Mouse (Mus musculus) natural killer cell, adult 2 months (primary cell): ENCODE results near the gene Myb.

Experiments used
- DNase-seq, 2 experiments: peaks; one replicate each; pipeline ENCODE4 v3.0.0; 2022; ENCODE audit warnings: low spot score in 2 of 2

The Myb gene

GRCm38 (mm10) chr10:21160537-21161358 lies at the start of gene Myb:
TSS of gene Myb (minus strand) at chr10:21160984.
- peak; percentile 64 for DNase-seq

GRCm38 (mm10) chr10:21207378-21207777 lies 46.6 kb upstream of the Myb start:
- DNase-seq = peak in 1 of 2 experiments; percentile 26

- no peak for DNase-seq
Observed at GRCm38 (mm10) chr10:21206232-21206631, 45.4 kb upstream of the Myb start.

DNA sequence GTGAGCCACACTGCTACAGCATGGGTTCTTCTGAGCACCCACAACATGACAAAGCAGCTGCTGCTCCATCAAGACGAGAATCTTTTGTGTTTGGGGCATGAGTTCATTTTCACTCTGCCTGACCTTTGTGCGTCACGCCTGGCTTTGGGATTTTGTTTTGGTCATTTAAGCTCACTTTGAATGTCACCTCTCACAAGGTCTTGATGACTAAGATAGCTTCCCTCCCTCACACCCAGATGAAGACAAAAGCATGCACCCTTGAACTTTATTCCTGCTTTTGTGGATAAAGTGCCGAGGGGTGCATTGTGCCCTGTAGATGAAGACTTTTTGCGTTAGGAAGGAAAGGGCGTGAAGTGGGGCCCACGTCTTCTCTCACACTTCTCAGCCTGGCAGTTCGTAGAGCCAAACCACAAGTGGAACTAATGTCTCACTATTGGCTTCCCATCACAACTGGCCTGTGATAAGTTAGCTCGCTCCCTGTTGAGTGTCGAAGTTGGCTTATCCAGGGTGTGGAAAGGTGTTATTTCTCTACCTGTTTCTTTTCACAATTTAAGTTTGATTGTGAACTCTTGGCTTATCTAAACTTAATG lies 43.8 kb upstream of the Myb start:
- DNase-seq = peak; percentile 70 to 84

- DNase-seq = no peak
Observed at GRCm38 (mm10) chr10:21203886-21204285, 43.1 kb upstream of the Myb start.

GRCm38 (mm10) chr10:21203461-21203860 lies 42.7 kb upstream of the Myb start:
- DNase-seq = no peak

GRCm38 (mm10) chr10:21200761-21201160 lies 40.0 kb upstream of the Myb start:
- no peak for DNase-seq

- DNase-seq = no peak
Observed at GRCm38 (mm10) chr10:21200322-21200721, 39.5 kb upstream of the Myb start.

- peak; percentile 55 to 65 for DNase-seq
Observed at GRCm38 (mm10) chr10:21196646-21197116, 35.9 kb upstream of the Myb start.

- no peak for DNase-seq
Observed at GRCm38 (mm10) chr10:21195597-21195996, 34.8 kb upstream of the Myb start.

DNA sequence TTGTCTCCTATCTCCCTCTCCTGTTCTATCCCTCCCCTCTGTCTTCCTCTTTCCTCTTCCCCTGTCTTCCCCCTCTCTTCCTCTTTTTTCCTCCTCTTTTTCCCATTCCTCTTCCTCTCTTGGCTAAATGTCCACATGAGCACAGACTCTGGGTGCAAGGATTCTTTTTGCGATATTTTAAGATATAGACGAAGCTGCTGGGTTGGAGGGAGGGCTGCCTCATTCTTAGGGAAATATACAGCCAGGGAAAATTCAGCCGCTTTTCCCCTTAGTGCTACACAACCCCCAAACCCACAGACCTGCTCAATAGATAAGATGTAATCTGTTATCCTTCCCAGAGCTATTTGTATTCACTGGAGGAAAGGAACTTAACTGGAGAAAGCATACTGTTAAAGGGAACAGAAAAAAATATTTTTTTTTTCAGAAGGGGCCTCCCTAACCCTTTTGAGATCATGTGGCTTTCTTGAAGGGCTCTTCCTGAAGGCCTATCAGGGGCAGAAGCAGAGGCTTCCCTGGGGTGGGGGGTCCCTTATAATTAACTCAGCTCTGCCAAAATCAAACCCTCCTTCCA lies 33.2 kb upstream of the Myb start:
- DNase-seq = no peak

DNA sequence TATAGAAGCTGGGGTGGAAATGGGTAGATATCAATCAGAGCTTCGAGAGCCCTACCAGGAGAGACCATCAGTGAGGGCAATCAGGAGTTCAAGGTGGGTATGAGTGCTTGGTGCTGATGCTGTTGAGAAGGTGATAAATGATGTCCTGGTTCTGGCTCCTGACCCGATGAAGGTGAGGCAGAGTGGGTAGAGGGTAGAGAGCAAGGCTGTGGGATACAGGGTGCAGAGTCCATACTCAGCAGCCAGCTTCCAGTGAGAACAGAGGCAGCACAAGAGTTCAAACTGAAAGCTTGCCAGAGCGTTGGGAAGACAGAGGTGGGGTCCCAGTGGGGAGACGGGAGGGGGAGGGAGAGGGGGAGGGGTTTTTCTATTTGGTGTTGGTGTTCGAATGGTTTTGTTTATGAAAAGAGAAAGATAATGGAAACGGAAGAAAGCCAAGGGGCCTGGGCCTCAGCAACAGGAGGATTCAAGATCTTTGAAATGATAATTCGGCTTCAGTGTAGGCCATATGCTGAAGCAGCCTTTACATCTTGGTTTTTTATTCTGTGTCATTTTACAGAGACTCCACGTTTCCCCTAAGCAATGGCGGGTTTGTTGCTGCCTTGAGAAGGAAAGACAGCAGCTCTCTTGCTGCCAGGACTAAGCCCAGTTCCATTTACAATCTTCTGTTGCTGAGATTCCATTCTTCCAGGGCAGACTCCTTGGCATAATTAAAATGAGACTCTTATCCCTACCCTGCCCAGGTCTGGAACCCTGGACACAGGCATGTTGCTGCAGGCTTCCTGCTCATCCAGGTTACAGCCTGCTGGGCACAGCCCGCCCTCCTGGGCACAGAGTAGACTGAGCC lies 32.5 kb upstream of the Myb start:
- DNase-seq = no peak

DNA sequence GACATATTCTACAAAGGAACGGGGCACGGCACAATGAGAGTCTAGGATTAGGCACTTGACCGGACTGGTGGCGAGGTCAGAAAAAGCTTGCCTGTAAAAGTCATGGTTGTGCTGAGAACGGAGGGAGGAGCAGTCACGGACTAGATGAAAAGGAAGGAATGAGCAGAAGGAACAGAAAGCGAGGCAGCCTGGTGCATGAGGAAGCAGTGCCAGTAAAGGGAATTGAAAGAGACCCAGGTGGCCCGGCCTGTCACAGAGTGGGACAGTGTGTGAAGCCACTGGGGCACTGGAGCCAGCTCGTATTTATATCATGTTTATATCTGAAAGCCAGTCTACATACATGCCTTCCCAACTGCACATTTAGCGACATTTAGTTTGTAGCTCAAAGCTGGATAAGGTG lies 31.7 kb upstream of the Myb start:
- no peak for DNase-seq

DNA sequence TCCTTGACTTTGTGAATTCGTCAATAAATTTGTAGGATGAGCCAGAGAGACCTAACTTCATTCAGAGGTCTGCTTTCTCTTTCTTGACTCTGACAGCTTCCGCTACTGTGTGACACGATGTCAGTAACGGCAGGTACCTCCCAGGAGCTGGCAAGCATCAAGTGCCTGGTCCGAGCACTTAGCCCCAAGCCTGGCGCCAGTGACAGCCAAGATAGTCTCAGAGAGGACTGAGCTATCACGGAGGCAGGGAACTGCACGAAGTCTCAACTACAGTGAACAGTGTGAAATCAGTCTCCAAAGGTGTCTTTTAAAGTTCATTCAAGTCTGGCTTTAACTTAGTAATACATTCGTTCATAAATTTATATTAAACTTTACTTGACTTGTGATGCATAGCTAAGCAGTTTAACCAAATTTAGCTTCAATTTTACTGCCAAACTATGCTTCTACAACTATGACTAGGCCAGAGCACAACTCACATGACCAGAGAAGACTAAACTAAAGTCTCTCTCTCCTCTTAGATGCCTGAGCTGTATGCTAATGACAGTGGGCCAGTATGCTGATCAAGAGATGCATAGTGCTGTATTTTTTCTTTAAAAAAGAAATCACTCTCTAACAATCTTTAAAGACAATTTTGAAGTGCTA lies 29.1 kb upstream of the Myb start:
- no peak for DNase-seq

GRCm38 (mm10) chr10:21189275-21189601 lies 28.5 kb upstream of the Myb start:
- no peak for DNase-seq

GRCm38 (mm10) chr10:21188564-21189274 lies 27.9 kb upstream of the Myb start:
- DNase-seq = peak; percentile 29 to 43

- no peak for DNase-seq
Observed at GRCm38 (mm10) chr10:21187847-21188246, 27.1 kb upstream of the Myb start.

DNA sequence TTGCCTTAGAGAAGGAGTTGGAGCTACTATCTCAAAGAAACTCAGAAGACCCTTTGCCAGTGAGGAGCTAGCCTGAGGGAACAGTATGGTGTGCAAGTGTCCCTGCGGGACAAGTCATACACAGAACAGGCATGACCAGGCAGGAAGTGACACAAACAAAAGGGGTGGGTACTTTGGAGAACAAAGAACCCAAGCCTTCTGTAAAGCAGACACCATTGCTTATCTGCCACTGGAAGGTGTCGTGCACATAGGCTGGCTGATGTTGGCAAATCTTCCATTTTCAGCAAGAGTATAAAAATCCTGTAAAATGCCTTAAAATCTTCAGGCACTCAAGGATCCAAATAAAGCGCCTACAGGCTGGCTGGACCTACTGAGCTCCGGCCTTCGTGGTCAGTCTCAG lies 25.9 kb upstream of the Myb start:
- DNase-seq = peak; percentile 42 to 49

GRCm38 (mm10) chr10:21178711-21179110 lies 17.9 kb upstream of the Myb start:
- DNase-seq = peak; percentile 74 to 75

- DNase-seq = peak in 1 of 2 experiments; percentile 22
Observed at GRCm38 (mm10) chr10:21178281-21178680, 17.5 kb upstream of the Myb start.

DNA sequence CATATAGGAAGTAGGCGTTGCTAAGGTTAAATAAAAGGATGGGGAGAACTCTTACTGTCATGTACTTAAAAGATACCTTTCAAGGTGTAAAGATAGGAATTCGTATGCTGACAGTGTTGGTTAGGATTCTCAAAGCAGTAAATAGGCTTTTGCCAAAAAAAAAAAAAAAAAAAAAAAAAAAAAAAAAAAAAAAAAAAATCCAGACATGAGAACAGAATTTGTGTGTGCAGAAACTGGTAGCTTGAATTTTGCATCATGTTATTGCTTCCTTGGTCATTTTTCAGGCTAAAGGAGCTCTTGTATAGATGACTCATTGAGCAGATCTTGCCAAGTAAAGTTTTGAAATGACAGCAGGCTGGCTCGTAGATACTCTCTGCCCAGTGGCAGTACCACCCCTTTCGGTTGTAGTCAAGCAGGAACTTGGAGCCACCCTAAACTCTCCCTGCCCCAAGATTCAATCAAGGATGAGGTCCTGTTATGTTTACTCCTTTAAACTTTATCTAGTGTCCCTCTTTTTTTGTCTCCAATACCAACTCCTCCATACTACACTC lies 11.9 kb upstream of the Myb start:
- DNase-seq = no peak
